Mouse (Mus musculus): ENCODE measurements at regions not wholly inside any gene's neighbourhood (a gene's known extent, or its start where the extent isn't known, plus 50 kb on each side); places are given as distances from the start of the nearest gene placed in this dataset.

DNA sequence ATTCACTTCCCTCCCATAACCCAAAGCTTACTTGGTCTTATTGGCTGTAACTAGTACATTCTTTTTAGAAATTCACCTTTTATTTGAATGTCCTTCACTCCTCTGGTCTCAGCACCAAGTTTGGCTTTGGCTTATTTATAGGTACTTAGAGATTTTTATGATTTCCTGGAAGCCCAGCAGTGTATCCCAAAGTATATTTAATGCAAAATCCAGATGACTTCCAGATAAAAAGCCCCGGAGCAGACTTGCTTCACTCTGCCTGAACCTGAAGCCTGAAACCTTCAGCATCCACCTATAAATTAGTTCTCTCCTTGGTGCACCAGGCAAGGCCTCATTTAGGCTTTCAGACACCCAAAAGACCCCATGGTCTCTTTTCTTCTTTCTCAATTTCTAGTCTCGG is 250.8 kb downstream of the Tle4 start:
- no peak for DNase-seq

DNA sequence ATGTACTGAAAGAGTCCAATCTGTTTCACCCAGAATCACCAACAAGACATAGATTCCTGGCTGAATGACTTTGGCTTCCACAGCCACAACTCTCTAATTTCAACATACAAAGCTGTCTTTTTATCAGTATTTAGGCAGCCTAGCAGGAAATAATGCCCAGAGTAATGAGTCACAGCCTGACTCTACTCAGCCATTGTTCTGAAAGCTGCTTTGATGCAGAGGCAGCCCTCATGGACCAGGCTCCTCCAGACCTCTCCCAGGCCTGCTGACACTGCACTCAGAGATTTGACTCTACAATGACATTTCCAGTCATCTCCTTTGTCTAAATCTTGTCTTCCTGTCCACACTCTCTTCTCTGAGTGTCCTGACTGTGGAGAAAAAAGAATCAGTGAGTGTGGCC is 250.4 kb downstream of the Tle4 start:
- DNase-seq: no peak

DNA sequence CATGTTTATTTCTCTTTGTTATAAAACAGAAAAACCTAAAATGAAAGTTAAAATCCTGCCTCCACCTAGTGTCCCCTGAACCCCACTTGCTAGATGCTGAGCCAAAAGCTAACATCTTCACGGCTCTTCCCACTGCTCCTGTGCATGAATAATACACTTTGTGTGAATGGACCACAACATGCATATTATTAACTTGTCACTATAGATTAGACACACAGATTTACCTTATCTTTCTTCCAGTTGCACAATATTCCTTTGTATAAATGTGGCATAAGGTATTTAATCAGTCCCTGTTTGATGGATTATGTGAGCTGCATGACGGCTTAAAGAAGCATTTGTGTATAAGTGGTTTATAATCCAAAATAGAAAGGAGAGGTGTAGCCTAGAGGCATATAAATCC is 248.1 kb downstream of the Tle4 start:
- no peak for DNase-seq

DNA sequence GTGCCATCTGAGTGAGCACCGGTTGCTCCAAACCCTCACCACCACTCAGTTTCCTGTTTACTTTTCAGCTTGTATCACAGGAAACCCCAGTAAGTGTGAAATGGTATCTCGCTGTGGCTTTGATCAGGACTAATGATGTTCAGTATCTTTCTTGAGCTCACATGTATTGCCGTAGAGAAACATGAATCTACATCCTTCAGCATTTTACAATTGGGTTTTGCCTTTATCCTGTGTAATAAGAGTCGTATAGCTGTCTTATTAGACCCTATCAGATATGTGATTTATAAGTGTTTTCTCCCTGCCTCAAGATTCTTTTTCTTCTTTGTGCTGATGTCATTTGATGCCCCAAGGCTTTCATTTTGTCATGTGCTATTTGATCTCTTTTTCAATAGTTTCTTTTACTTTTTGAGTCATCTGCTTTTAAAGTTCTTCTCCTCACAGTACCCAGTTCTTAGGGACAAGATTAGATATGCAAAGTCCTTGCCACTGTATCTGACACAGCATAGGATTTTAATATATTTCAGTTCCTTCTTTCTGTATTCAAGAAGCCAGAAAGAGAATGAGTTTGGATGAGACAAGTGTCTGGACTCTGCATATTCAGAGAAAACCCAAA is 246.0 kb downstream of the Tle4 start:
- DNase-seq: no peak

DNA sequence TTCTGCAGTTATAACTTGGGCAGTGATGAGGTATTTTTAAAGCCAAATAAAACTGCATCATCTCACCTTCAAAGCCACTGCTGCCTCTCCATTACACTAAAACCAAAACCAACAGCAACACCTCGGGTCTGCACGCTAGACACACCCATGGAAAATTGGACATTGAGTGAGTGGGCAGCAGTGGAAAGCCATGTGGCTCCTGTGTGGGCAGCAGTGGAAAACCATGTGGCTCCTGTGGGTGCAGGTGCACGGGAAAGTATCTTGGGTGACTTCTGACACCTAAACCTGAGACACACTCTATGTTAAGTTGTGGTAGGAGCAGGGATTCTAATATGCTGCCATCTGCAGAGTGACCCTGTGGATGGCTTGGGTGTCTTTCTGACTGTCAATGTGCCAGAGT is 245.3 kb downstream of the Tle4 start:
- DNase-seq: no peak

DNA sequence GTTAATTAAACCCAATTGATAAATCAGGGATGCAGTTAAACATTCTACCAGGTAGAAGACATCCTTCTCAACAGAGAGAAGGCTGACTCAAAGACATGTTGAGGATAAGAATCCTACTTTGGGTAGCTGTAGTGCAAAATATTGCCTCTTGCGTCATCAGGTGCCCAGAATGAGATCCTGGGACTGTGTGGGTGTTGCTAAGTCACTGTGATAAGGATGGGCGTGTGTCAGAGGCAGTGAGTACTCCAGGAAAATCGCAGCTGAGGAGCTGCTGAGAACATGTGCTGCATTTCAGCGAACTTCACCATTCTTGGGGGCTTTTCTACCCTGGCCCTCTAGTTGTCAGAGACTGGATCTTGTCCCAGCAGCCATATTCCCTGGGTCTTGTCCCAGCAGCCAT is 244.7 kb downstream of the Tle4 start:
- no peak for DNase-seq

DNA sequence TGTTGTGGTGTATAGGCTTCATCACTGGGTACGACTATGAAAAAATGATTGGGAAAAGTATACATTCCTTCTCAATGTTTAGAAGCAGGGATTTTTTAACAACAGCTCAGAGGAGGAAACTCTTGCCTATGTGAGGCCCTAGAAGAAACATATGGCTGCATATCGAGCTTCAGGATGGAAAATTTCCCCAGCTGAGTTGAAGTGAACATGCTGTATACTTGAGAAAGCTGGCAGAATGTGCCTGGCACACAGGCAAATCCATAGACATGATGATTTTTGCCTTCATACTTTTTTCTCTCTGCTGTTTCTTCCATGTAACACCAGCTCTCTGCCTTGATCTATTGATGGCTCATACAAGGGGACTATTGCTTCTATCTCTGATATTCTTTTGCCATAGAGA is 242.7 kb downstream of the Tle4 start:
- no peak for DNase-seq

DNA sequence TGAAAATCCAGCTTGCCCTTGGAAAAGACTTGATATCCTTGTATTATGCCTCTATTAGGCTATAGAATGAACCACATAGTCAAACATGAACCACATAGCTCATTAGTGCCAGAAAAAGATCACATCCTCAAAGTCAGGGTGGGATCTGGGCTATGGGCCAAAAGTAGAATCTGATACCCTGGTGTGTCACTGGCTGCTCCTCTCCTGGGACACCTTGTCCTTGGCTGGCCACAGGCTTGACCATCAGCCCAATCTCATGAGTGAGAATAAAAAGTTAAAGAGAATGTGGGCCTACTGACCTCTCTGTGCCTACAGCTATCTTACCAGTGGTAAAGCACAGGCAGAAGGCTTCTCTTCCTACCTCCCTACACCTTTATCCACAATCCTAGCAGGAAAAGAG is 241.9 kb downstream of the Tle4 start:
- no peak for DNase-seq

DNA sequence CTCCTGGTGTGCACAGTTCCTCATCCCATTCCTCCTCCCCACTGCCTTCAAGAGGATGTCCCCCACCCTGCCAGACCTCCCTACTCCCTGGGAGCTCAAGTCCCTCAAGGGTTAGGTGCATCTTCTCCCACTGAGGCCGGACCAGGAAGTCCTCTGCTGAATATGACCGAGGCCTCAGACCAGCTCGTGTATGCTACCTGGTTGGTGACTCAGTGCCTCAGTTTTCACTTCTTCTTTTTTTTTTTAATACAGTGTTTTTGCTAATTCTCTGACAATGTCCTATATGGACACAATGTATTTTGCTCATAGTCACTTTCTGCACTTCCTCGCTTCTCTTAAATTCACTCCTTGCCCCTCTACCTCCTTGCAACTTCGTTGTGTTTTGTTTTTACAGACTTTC is 237.2 kb downstream of the Tle4 start:
- DNase-seq: no peak

DNA sequence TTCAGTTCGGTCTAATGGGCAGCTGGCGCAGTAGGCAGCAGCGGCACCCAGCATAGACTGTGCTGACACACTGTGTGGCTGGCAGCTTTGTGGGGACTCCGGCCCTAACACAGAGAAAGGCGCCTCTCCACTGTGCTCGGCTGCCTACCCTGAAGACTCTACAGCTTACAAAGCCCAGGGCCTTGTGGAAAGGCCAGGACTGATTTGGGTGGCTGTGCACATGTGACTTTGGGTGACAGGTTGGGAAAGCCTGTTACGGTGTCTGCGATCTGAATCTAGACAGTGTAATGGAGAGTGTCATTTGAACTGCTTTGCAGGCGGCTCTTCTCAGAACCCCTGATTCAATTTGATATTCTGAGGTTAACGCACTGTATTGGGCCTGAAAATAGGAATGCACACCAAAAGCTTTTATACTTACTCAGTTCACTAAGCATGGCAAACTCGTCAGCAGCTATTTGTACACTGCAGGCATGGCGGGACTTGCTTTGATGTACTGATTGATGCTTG is 228.7 kb downstream of the Tle4 start:
- DNase-seq: no peak

DNA sequence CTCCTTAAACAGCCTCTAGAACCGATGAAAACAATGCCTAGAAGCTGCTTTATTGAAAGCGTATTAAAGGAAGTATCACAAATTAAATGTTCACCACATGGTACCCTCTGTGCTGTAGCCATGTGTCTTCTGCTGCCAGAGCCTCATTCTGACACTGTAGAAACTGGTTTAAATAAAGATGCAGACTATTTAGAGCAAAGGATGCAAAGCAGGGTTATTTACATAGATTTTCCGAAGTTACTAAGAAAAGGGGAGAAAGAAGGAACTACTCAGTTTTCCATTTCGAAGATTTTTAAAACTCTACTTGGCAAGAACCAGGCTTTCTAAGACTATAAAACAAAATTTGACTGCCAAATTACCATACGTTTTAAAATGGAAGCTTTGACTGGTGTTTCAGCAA is 226.5 kb downstream of the Tle4 start:
- DNase-seq: no peak

DNA sequence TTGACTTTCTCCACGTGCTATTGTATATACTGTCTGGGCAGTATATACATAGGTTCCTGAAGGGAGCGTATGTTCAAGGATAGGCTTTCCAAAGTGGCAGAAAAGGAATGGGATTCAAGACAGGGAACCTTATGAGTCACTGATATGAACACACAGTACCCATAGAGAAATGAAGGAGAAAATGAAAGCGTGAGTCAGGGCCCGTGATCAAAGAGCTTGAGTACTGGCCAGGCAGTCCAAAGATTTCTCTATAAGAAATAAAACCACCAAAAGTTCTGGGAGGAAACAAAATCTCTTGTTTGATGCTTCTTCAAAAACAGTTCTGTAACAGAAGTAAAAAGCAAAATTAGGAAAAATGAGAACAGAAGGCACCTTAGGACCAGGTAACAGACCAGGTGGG is 223.9 kb downstream of the Tle4 start:
- DNase-seq: no peak

DNA sequence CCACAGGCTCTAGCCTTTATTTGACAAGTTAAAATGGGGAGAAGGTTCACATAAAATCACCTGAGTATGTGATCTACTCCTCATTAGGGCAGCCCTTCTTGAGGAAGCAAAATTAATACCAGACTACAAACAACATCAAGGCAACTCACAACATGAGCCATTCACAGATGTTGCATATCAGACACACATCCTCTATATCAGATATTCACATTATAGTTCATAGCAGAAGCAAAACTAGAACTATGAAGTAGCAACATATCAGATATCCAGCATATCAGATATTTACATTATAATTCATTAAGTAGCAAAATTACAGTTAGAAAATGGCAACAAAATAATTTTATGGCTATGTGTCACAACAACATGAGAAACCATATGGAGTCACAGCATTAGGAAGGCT is 217.0 kb downstream of the Tle4 start:
- DNase-seq: no peak

DNA sequence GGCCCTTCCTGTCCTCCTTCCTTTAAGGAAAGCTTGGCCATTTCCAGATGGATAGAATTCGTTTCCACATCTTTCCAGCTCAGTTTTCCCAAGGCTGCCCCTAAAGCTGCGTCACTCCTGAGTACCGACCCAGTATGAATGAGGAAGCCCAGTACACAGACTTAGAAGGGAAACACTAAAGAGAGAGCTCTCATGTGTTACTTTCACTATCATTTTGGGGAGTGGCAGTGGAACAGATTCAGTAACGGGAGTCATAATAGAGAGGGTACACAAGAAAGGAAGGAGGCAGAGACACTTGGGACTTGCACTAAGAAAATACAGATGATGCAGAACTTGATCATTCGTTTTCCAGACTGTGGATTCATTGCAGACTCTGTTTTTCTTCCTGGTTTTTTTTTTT is 210.1 kb downstream of the Tle4 start:
- DNase-seq: no peak

DNA sequence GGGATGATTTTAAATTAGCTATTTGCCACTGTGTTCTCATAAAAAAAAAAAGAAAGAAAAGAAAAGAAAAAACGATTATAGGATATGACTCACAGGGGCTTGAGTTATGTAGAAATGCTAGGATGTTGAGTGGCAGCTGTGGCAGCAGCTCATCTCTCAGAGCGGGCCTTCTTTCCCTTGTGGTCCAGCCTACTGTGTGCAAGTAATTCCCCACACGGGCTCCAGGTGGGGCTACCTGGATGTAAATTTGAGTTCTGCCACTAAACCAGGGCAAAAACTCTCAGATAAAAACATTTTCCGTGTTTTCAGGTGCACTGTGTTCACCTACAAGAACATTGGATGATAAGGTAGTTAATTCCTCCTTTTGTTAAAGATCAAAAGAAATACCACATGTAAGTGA is 209.3 kb downstream of the Tle4 start:
- no peak for DNase-seq

DNA sequence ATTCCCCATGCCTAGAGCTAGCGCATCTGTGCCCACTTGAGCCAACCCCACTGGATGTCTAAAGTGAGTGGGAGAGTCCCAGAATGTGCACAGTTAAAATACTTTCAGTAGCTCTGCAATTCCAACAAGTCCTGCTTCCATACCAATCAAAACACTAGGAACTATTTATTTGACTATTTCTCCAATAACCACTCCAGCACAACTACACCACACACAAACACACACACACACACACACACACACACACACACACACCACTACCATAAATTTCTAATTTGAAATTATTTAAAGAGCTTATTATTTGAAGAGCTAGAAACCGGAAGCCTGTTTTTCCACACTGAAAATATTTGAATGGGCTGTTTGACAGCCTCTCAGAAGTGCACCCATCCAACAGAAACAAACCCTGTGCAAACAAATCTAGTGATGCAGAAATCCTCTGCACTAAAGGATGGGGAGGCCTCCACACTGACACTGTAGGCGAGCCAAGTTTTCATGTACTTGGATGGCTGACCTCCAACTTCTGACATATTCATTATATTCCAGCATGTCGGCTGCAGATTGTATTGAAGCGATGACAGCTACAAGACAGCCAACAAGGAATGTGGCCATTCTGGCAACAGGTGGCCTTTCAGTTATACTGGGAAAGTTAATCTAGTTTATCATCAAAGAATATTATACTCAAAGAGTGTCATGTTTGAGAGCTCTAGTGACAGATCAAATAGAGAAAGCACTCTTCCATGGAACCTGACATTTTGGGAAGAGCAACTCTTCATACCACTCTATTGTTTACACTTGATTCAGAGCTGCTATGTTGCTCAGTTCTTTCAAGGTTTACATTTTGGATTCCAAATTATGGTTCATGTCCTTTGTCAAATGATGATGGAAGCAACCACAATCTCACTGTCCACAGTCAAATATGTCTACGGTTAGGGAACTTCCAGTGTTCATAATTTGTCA is 207.7 kb downstream of the Tle4 start:
- no peak for DNase-seq

DNA sequence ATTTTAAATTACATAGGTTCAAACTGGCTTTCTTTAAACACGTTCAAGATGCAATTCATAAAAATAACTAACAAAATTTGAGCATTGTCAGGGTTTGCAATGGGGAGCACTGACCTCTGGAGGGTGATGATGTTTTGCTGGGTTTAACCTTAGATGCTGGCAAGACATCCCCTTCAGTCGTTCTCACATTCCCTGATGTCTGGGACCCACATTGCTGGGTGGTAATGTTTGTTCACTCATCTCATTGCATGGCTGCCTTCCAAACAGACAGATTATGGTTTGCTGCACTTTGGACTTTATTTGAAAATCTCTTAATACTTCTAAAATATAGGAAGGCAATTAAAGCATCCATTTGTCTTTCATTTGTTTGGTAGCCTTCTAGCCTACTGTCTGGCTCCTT is 206.9 kb downstream of the Tle4 start:
- no peak for DNase-seq
